Mouse (Mus musculus) inflammation-experienced regulatory T-cells, adult 6 months (primary cell): ENCODE measurements at regions not wholly inside any gene's neighbourhood (a gene's known extent, or its start where the extent isn't known, plus 50 kb on each side); places are given as distances from the start of the nearest gene placed in this dataset.

ENCODE experiments used
- ATAC-seq: one replicate; pipeline ENCODE4 v1.8.0; 2017

GRCm38 (mm10) chr14:99733474-99734199, 435.1 kb downstream of the Klf5 start:
- no peak for ATAC-seq

GRCm38 (mm10) chr14:99734200-99734567, 435.7 kb downstream of the Klf5 start:
- no peak for ATAC-seq

GRCm38 (mm10) chr14:99743625-99744297, 445.3 kb downstream of the Klf5 start:
- no peak for ATAC-seq

GRCm38 (mm10) chr14:99745209-99745608, 446.7 kb downstream of the Klf5 start:
- no peak for ATAC-seq

GRCm38 (mm10) chr14:99748166-99748565, 449.7 kb downstream of the Klf5 start:
- no peak for ATAC-seq

GRCm38 (mm10) chr14:99749308-99750305, 451.1 kb downstream of the Klf5 start:
- no peak for ATAC-seq

- ATAC-seq = no peak
Measured at GRCm38 (mm10) chr14:99758045-99758444, 459.6 kb downstream of the Klf5 start.

- no peak for ATAC-seq
Measured at GRCm38 (mm10) chr14:99763336-99763735, 464.8 kb downstream of the Klf5 start.

- no peak for ATAC-seq
Measured at GRCm38 (mm10) chr14:99771009-99771408, 472.5 kb downstream of the Klf5 start.

- no peak for ATAC-seq
Measured at GRCm38 (mm10) chr14:99772774-99773423, 474.4 kb downstream of the Klf5 start.

- no peak for ATAC-seq
Measured at GRCm38 (mm10) chr14:99778477-99778876, 480.0 kb downstream of the Klf5 start.

GRCm38 (mm10) chr14:99778957-99779356, 480.5 kb downstream of the Klf5 start:
- ATAC-seq = no peak

GRCm38 (mm10) chr14:99783646-99784045, 485.2 kb downstream of the Klf5 start:
- no peak for ATAC-seq

- no peak for ATAC-seq
Measured at GRCm38 (mm10) chr14:99785106-99785505, 486.6 kb downstream of the Klf5 start.

- ATAC-seq = no peak
Measured at GRCm38 (mm10) chr14:99786367-99786766, 487.9 kb downstream of the Klf5 start.

GRCm38 (mm10) chr14:99788185-99788584, 489.7 kb downstream of the Klf5 start:
- ATAC-seq = no peak

- no peak for ATAC-seq
Measured at GRCm38 (mm10) chr14:99796293-99796692, 488.2 kb downstream of the Klf12 start.

- no peak for ATAC-seq
Measured at GRCm38 (mm10) chr14:99806052-99806451, 478.4 kb downstream of the Klf12 start.

- no peak for ATAC-seq
Measured at GRCm38 (mm10) chr14:99806599-99806998, 477.9 kb downstream of the Klf12 start.

- no peak for ATAC-seq
Measured at GRCm38 (mm10) chr14:99812741-99813485, 471.6 kb downstream of the Klf12 start.
